Mouse (Mus musculus): ENCODE data around the gene Negr1.

GRCm38 (mm10) chr3:156562424-156562785 is 811 bp downstream of the Negr1 start:
- TF ChIP-seq CTCF (conservative IDR thresholded peaks at IDR 0.05; ENCODE audit: low read length) (no peak), NANOG (IDR thresholded peaks at IDR 0.05; ENCODE audit: borderline replicate concordance, low read length) (no peak)
